Mouse (Mus musculus) G1E (cell line): Measurements from ENCODE around the gene Snx29. TPM values are rescaled to one million over a fixed set of nuclear protein-coding genes. Genes with fewer than 3 reads are reported as not detected.

ENCODE experiments used
- ATAC-seq: 2 replicates; pipeline ENCODE4 v1.8.0; 2016; ENCODE audit warnings: mild to moderate bottlenecking; ENCODE audit not compliant: insufficient number of reproducible peaks, poor library complexity, low FRiP score, severe bottlenecking; ENCODE audit errors: extremely low read depth
- DNase-seq: peaks from one replicate; pipeline ENCODE4 v3.0.0; 2012; ENCODE audit warnings: low spot score
- H3K27me3 ChIP-seq: 2 replicates; pipeline ENCODE4 v1.6.1; 2012; ENCODE audit warnings: mild to moderate bottlenecking, low read length, inconsistent platforms; ENCODE audit not compliant: insufficient read depth
- H3K36me3 ChIP-seq: replicated peaks from 2 replicates; pipeline ENCODE3; 2012; ENCODE audit warnings: mild to moderate bottlenecking, inconsistent platforms
- H3K4me1 ChIP-seq: 2 replicates; pipeline ENCODE4 v1.6.1; 2012; ENCODE audit warnings: low read depth, low read length, inconsistent platforms, mixed read lengths; ENCODE audit not compliant: insufficient read depth
- H3K4me3 ChIP-seq: 2 replicates; pipeline ENCODE4 v1.5.1; 2012; ENCODE audit warnings: low read depth, mild to moderate bottlenecking, inconsistent platforms, low read length, moderate library complexity, mixed read lengths
- H3K9me3 ChIP-seq: replicated peaks from 2 replicates; pipeline ENCODE4 v1.6.1; 2012; ENCODE audit warnings: inconsistent platforms
- CTCF ChIP-seq: IDR thresholded peaks from 2 replicates; pipeline ENCODE4 v1.5.1; 2012; ENCODE audit warnings: low read depth, low read length, inconsistent platforms, mixed read lengths
- GATA1 ChIP-seq: IDR thresholded peaks from 2 replicates; pipeline ENCODE4 v1.6.1; 2012; ENCODE audit warnings: borderline replicate concordance, low read length, inconsistent platforms, mixed read lengths
- GATA2 ChIP-seq: IDR thresholded peaks from 2 replicates; pipeline ENCODE4 v1.6.1; 2012; ENCODE audit warnings: low read depth, low read length, inconsistent platforms, borderline replicate concordance
- POLR2AphosphoS5 ChIP-seq: IDR thresholded peaks from 2 replicates; pipeline ENCODE4 v1.6.1; 2012; ENCODE audit warnings: low read depth, low read length, inconsistent platforms; ENCODE audit not compliant: insufficient replicate concordance
- TAL1 ChIP-seq: conservative IDR thresholded peaks from 2 replicates; pipeline ENCODE4 v1.6.1; 2012; ENCODE audit warnings: low read depth, low read length, inconsistent platforms, mixed read lengths
- polyA plus RNA-seq: library from polyadenylated mRNA; stranded (reverse); fragments of >175 nt; gene quantifications from 2 replicates; pipeline ENCODE4 v1.2.3, GENCODE M21; 2012
- total RNA-seq, 2 experiments: library from RNA; stranded (forward) in 1 of 2; stranded (reverse) in 1 of 2; fragments of 200-1000 nt in 1 of 2; fragments of >200 nt in 1 of 2; fragmentation: Nextera tagmentation in 1 of 2; gene quantifications; 2 replicates each; pipeline ENCODE4 v1.2.3; 2014 to 2017

Gene Snx29
- total and polyA plus RNA-seq, 3 experiments: 4.4 to 18.0 (median 9.1) TPM

DNA sequence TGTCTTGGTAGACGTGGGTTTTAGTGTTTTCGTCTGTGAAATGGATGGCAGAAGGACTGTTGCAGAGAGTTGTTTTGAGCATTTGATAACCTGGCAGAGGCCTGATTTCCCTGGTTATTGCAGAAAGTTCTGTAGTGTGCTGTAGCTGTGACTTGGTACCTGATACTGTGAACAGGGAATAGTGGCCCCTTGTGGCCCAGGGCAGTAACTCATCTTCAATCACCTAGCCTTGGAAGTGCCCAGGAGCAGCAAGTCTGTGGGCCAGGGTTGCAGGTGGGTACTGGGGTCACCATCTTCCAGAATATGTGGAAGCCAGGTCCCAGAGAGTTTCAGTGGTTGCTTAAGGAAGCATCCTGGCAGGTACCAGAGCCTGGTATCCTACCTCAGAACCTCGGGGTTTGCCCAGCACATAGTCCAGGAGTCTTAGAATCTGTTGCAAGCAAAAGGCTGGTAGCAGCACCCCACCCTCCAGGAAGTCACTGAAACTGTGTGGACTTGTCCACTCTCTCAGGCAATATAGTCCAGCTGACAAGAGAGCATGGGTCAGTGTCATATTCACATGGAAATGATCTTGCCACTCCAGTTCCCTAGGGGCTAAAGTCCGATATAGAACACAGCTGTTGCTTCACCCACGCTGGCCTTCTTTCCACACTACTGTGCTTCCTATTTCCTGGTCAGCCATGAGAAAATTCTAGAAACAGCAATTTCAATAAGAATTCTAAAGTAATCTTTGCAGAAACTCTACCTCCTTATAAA is 281.1 kb downstream of the Snx29 start:
- no peak for TF ChIP-seq CTCF
- TF ChIP-seq TAL1: no peak
- TF ChIP-seq GATA2: no peak
- ATAC-seq: no peak
- Histone ChIP-seq H3K4me3 (no peak overlapping the region), H3K27me3 (no peaks in the 10 kb centered on the region), H3K36me3 (no peaks in the 10 kb centered on the region), H3K9me3 (no peaks in the 10 kb centered on the region), H3K4me1 (no peaks in the 10 kb centered on the region)
- DNase-seq: no peak

DNA sequence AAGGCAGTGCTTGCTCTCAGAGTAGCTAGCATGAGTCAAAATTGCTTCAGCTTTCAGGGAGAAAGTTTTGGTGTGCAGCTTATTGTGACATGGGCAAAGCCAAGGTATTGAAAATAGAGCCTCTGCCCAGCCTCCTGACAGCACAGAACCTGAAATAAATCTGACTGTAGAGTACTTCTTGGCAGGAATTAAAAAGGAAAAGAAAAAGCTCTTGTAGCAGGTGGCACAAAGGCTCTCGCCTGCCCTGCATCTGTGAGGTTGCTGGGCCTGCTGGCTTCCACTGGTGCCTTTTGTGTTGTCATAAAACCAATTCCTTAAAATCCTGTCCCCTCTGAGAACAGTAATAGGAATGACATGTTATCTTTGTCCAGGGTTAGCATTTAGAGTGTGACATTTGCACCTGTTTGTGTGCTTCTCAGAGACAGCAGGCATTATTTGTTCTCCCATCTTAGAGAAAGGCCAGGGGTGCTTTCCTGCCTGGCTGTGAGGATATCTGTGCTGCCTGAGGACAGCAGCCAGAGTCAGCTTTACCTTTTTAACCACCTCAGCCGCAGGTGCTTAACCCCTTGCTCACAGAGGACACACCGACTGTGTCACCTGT is 289.9 kb downstream of the Snx29 start:
- TF ChIP-seq GATA1: no peak
- Histone ChIP-seq H3K9me3 (no peaks in the 10 kb centered on the region), H3K4me1 (no peaks in the 10 kb centered on the region), H3K4me3 (no peak overlapping the region), H3K36me3 (no peaks in the 10 kb centered on the region), H3K27me3 (no peaks in the 10 kb centered on the region; the same call in 1 of the 2 replicates)
- ATAC-seq (no peak), DNase-seq (no peak)

DNA sequence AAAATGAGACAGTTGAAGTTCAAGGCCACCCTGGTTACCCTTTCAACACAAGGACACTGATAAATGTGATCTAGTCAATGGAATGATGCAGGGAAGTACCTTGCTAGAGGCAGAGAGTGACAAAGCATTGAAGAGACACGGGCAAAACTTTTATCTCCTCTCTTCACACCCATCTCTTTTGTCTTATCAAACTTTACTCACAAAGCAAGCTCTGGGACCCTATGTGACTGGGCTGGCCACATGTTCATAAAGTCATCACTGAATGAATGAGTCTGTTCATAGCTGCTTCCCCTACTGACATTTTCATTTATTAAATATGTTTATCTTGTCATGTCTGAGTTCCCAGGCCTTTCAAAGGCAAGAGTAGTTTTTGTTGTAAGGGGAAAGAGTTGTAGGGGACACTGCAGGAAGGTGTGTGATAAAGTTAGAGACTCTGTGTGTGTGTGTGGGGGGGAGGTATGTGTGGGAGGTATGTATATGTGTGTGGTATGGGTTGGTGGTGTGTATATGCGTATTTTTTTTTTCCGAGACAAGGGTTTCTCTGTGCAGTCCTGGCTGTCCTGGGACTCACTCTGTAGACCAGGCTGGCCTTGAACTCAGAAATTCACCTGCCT is 291.8 kb downstream of the Snx29 start:
- no peak overlapping the region for H3K4me3 ChIP-seq
- no peaks in the 10 kb centered on the region for H3K9me3 ChIP-seq
- H3K36me3 ChIP-seq: no peaks in the 10 kb centered on the region
- no peaks in the 10 kb centered on the region for H3K27me3 ChIP-seq
- no peaks in the 10 kb centered on the region for H3K4me1 ChIP-seq
- ATAC-seq (peak; percentile 67), DNase-seq (no peak)
- no peak for TF ChIP-seq GATA2
- no peak for TF ChIP-seq CTCF
- no peak for TF ChIP-seq GATA1
- no peak for TF ChIP-seq POLR2AphosphoS5
- TF ChIP-seq TAL1: no peak

DNA sequence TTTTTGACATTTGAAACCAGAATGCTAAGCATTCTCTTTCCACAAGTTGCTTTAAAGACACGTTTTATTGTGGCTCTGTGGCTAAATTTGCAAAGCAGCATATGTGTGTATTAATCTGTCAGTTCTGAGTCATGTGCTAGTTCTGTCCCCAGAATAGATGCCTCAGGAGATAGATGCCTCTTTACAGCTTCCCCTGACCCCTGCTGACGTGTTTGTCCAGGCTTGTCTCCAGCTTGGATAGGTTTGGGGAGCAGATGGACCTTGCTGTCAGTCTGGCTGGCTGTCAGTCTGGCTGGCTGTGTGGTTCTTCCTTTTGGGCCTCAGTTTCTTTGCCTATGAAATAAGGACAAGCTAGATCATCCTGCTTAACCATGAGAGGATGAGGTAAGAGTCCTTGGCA is 292.9 kb downstream of the Snx29 start:
- ATAC-seq (no peak), DNase-seq (no peak)
- Histone ChIP-seq H3K36me3 (no peaks in the 10 kb centered on the region), H3K4me3 (no peak overlapping the region), H3K27me3 (no peaks in the 10 kb centered on the region), H3K4me1 (no peaks in the 10 kb centered on the region), H3K9me3 (no peaks in the 10 kb centered on the region)
- TF ChIP-seq GATA2 (no peak), TAL1 (no peak)

DNA sequence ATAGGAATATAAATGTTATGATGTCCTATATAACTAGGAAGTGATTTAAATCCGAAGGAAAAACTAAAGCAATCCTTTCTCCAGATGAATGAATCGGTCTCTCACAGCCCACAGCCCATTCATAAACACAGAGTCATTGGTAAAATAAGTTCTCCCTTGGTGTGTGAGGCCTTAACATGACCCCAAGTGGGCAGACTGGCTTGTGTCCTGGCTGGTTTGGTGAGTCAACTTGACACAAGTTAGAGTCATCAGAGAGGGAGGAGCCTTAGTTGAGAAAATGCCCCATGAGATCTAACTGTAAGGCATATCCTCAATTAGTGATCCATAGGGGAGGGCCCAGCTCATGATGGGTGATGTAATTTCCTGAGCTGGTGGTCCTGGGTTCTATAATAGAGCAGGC is 297.2 kb downstream of the Snx29 start:
- Histone ChIP-seq H3K4me1 (no peaks in the 10 kb centered on the region), H3K9me3 (no peaks in the 10 kb centered on the region), H3K36me3 (no peaks in the 10 kb centered on the region), H3K27me3 (0 out of 2 replicates have a peak, but pooled peaks cover 2% of the 10 kb centered on the region), H3K4me3 (no peak overlapping the region)
- TF ChIP-seq TAL1: no peak
- no peak for TF ChIP-seq GATA2
- no peak for TF ChIP-seq GATA1
- TF ChIP-seq CTCF: no peak
- TF ChIP-seq POLR2AphosphoS5: no peak
- ATAC-seq: no peak
- DNase-seq: no peak

DNA sequence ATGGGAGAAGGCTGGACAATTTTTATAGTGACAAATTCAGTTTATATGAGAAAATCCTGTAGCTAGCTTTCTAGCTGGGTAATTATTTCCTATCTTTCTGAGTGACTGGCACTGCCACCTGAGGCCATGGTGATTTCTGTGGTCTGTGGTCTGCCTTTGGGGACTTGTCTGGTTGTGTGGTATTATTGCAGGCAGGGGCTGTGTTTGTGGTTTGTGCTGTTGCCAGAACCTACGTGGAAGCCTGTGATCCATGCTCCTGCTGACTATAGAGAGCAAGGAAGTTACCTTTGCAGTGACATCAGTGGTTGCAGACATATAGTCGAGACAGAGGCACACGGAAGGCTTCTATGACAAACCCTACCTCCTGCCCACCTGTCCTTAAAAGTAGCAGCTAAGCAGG is 298.3 kb downstream of the Snx29 start:
- Histone ChIP-seq H3K27me3 (0 out of 2 replicates have a peak, but pooled peaks cover 2% of the 10 kb centered on the region), H3K4me1 (no peaks in the 10 kb centered on the region), H3K36me3 (no peaks in the 10 kb centered on the region), H3K9me3 (no peaks in the 10 kb centered on the region), H3K4me3 (no peak overlapping the region)
- no peak for TF ChIP-seq GATA2
- TF ChIP-seq CTCF: no peak
- no peak for TF ChIP-seq TAL1
- TF ChIP-seq POLR2AphosphoS5: no peak
- no peak for TF ChIP-seq GATA1
- no peak for ATAC-seq
- no peak for DNase-seq

DNA sequence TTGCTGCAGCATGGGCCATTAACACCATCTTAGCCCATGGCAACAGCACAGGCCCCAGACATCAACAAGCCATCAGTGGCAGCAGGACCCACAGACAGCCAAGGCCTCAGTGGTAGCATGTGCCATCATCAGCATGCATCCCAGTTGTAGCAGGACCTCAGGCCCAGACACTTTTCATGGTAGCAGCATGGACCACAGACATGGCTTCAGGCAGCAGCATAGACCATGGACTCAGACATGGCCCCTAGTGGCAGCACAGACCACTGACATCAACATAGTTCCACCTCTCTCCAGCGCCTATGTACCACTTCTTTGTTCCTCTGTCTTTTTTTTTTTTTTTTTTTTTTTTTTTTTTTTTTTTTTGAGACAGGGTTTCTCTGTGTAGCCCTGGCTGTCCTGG is 299.0 kb downstream of the Snx29 start:
- Histone ChIP-seq H3K36me3 (no peaks in the 10 kb centered on the region), H3K4me3 (no peak overlapping the region), H3K4me1 (no peaks in the 10 kb centered on the region), H3K9me3 (no peaks in the 10 kb centered on the region), H3K27me3 (0 out of 2 replicates have a peak, but pooled peaks cover 2% of the 10 kb centered on the region)
- ATAC-seq (no peak), DNase-seq (no peak)
- TF ChIP-seq GATA2 (no peak), POLR2AphosphoS5 (no peak), CTCF (no peak), TAL1 (no peak), GATA1 (no peak)
